Mouse (Mus musculus) forelimb bud, embryonic 11.5 days (tissue): ENCODE measurements around the gene Ppp1r14d.

ENCODE experiments used
- DNase-seq: peaks from one replicate; pipeline ENCODE4 v3.0.0-alpha.2; 2012; ENCODE audit warnings: low read depth, low spot score

Gene Ppp1r14d

GRCm38 (mm10) chr2:119237210-119237870 is 7.6 kb upstream of the Ppp1r14d start, which contains the start of gene Spint1:
Spint1 (plus strand) TSS chr2:119237362.
- no peak for DNase-seq

GRCm38 (mm10) chr2:119236682-119237209 is 7.0 kb upstream of the Ppp1r14d start:
- DNase-seq, result no peak

GRCm38 (mm10) chr2:119209176-119209507 is 20.6 kb downstream of the Ppp1r14d start:
- peak; percentile 16 for DNase-seq

- peak; percentile 95 for DNase-seq
These were observed 21.1 kb downstream of the Ppp1r14d start, which contains the start of the genes Zfyve19 and Dnajc17 for GRCm38 (mm10) chr2:119208344-119209175. Zfyve19 (plus strand) TSS chr2:119208617. Dnajc17 (minus strand) TSS chr2:119208795.

- DNase-seq, result no peak
These were observed 21.8 kb downstream of the Ppp1r14d start for GRCm38 (mm10) chr2:119207961-119208343.

- no peak for DNase-seq
These were observed 25.7 kb downstream of the Ppp1r14d start for GRCm38 (mm10) chr2:119203871-119204460.

- no peak for DNase-seq
These were observed 26.7 kb downstream of the Ppp1r14d start for GRCm38 (mm10) chr2:119202914-119203453.

- DNase-seq, result no peak
These were observed 30.8 kb downstream of the Ppp1r14d start for GRCm38 (mm10) chr2:119198934-119199333.

GRCm38 (mm10) chr2:119198049-119198448 is 31.7 kb downstream of the Ppp1r14d start:
- no peak for DNase-seq

- no peak for DNase-seq
These were observed 32.2 kb downstream of the Ppp1r14d start for GRCm38 (mm10) chr2:119197493-119197892.

GRCm38 (mm10) chr2:119196316-119197108 is 33.2 kb downstream of the Ppp1r14d start:
- DNase-seq, result peak; percentile 61

- DNase-seq, result no peak
These were observed 35.6 kb downstream of the Ppp1r14d start for GRCm38 (mm10) chr2:119194140-119194539.

GRCm38 (mm10) chr2:119190969-119191368 is 38.7 kb downstream of the Ppp1r14d start:
- DNase-seq, result no peak

- peak; percentile 72 for DNase-seq
These were observed 40.5 kb downstream of the Ppp1r14d start for GRCm38 (mm10) chr2:119189029-119189710.

GRCm38 (mm10) chr2:119182914-119183313 is 46.8 kb downstream of the Ppp1r14d start:
- no peak for DNase-seq

- DNase-seq, result no peak
These were observed 52.2 kb downstream of the Ppp1r14d start for GRCm38 (mm10) chr2:119177384-119177939.

GRCm38 (mm10) chr2:119176761-119177160 is 52.9 kb downstream of the Ppp1r14d start:
- no peak for DNase-seq

- DNase-seq, result no peak
These were observed 54.1 kb downstream of the Ppp1r14d start for GRCm38 (mm10) chr2:119175614-119176013.

- DNase-seq, result no peak
These were observed 54.8 kb downstream of the Ppp1r14d start for GRCm38 (mm10) chr2:119174866-119175265.

- no peak for DNase-seq
These were observed 55.6 kb downstream of the Ppp1r14d start, which contains the start of gene Gm14137 for GRCm38 (mm10) chr2:119173991-119174651. Gm14137 (plus strand) TSS chr2:119174509.
